10 mouse cellular contexts compared by ENCODE assay signal in the genomic region with DNA sequence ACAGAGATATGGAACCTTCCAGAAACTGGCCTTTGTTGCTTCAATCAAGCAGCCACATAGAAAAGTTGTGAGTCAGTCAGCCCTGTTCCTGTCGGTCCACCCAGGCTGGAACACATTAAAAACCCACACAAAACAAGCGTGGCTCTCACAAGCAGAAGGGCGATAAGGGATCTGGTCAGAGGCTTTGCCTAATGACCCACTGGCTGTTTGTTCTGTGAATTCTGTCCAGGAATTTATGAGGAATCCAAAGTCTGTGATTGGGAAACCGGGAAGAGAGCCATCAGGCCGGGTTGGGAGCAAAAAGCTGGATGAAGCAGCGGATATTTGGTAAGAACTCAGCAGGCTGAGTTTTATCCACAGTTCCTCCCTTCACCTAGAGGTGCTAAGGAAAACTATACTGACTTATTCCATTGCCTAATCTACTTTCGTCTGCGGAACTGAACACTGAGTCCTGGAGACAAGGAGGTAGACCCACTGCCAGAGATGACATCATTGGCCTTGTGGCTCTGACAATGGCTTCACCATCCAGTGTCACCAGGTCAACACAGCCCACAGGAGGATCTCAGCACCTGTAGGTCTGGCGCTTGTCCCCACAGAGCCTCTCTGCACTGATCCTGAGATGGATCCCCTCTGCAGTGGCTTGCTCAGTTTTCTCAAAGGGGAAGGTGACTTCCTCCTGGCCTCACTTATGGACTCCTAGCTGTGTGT.
DNase-seq lines count a peak whose midpoint lies in the region; ATAC-seq lines count a peak whose summit lies in the region.
"Had no signal": no experiment of that assay in that cellular context is flagged by ENCODE, and none has a peak within 500 bp of the region (broad histone marks: within the 10 kb centered on the region; RNA-seq: fewer than 3 reads in every experiment).

No protein-coding gene starts in this region.

- H3K27me3 ChIP-seq in hindbrain, embryonic 10.5 days (ENCODE audit: insufficient read depth, poor library complexity, severe bottlenecking) = no peaks in the 10 kb centered on the region
- no peaks in the 10 kb centered on the region for H3K27me3 ChIP-seq in hindbrain, embryonic 16.5 days (replicated peaks; ENCODE audit: control insufficient read depth, insufficient read depth, low read length)
- no peaks in the 10 kb centered on the region for H3K27me3 ChIP-seq in forebrain, embryonic 10.5 days (ENCODE audit: poor library complexity, severe bottlenecking)
- H3K27me3 ChIP-seq: embryonic facial prominence, embryonic 15.5 days had no signal

- no peak for DNase-seq in hindbrain, embryonic 10.5 days (ENCODE audit: low spot score)
- peak; percentile 62 for DNase-seq in gastrocnemius, postnatal 14 days
- DNase-seq in kidney, adult 9 months = peak; percentile 46
- DNase-seq in lung, postnatal 4 days = peak; percentile 53 to 71
- DNase-seq in neural tube, embryonic 10.5 days (ENCODE audit: extremely low spot score, low spot score) = no peak
- DNase-seq in right cerebral cortex, postnatal 10 days (ENCODE audit: low spot score in 2 of 2) = no peak
- no peak for DNase-seq in forebrain, embryonic 10.5 days (ENCODE audit: extremely low spot score, low spot score)

- no peak overlapping the region for H3K4me2 ChIP-seq in hindbrain, embryonic 16.5 days (ENCODE audit: low read length)
- H3K4me2 ChIP-seq: embryonic facial prominence, embryonic 15.5 days had no signal

- intact Hi-C loops in gastrocnemius, postnatal 14 days (cut with DNase I; ENCODE audit: low total_unique reads) = no loop called here

- no peak overlapping the region for H3K9ac ChIP-seq in hindbrain, embryonic 16.5 days (ENCODE audit: low read depth, low read length)
- H3K9ac ChIP-seq: embryonic facial prominence, embryonic 15.5 days had no signal

- H3K27ac ChIP-seq in hindbrain, embryonic 10.5 days = peak overlapping the region; percentile 8; the same call in 1 of the 2 replicates
- H3K27ac ChIP-seq in hindbrain, embryonic 16.5 days (ENCODE audit: low read depth, low read length) = no peak overlapping the region
- H3K27ac ChIP-seq in forebrain, embryonic 10.5 days = no peak overlapping the region

- no peaks in the 10 kb centered on the region for H3K4me1 ChIP-seq in hindbrain, embryonic 10.5 days (replicated peaks)
- H3K4me1 ChIP-seq in hindbrain, embryonic 16.5 days (ENCODE audit: control insufficient read depth, insufficient read depth, low read depth, low read length) = no peaks in the 10 kb centered on the region
- 0 out of 2 replicates have a peak, but pooled peaks cover 3% of the 10 kb centered on the region for H3K4me1 ChIP-seq in forebrain, embryonic 10.5 days

- H3K4me3 ChIP-seq in hindbrain, embryonic 10.5 days = no peak overlapping the region
- no peak overlapping the region for H3K4me3 ChIP-seq in hindbrain, embryonic 16.5 days (ENCODE audit: low read length)
- H3K4me3 ChIP-seq in forebrain, embryonic 10.5 days = no peak overlapping the region
- H3K4me3 ChIP-seq: embryonic facial prominence, embryonic 15.5 days had no signal

- ATAC-seq in hindbrain, embryonic 16.5 days = no peak
- ATAC-seq: CD4-positive, CD25-positive, alpha-beta regulatory T cell, adult 4 months had no signal

- H3K36me3 ChIP-seq in hindbrain, embryonic 10.5 days = no peaks in the 10 kb centered on the region
- H3K36me3 ChIP-seq in hindbrain, embryonic 16.5 days (ENCODE audit: control insufficient read depth, insufficient read depth, low read length) = no peaks in the 10 kb centered on the region
- no peaks in the 10 kb centered on the region for H3K36me3 ChIP-seq in forebrain, embryonic 10.5 days (replicated peaks)
- H3K36me3 ChIP-seq: embryonic facial prominence, embryonic 15.5 days had no signal

- WGBS in hindbrain, embryonic 10.5 days = 87% methylated on average over 9 of the region's 9 CpGs
- 86% methylated on average over 9 of the region's 9 CpGs for WGBS in hindbrain, embryonic 16.5 days
- 87% methylated on average over 9 of the region's 9 CpGs for WGBS in forebrain, embryonic 10.5 days

- peaks cover 5% of the 10 kb centered on the region; the same call in 1 of the 2 replicates for H3K9me3 ChIP-seq in hindbrain, embryonic 10.5 days
- H3K9me3 ChIP-seq in hindbrain, embryonic 16.5 days (ENCODE audit: control insufficient read depth, low read length) = peaks cover 5% of the 10 kb centered on the region; the same call in 1 of the 2 replicates
- H3K9me3 ChIP-seq in forebrain, embryonic 10.5 days = peaks cover 5% of the 10 kb centered on the region; the same call in 1 of the 2 replicates
- H3K9me3 ChIP-seq: embryonic facial prominence, embryonic 15.5 days had no signal

Comparison
In these comparisons a context has a peak if more than half of its experiments do, and no peak if none do; other contexts are left out.
1. DNase-seq: peak in gastrocnemius, postnatal 14 days (single experiment), kidney, adult 9 months (single experiment) and lung, postnatal 4 days (2 of 2); none in hindbrain, embryonic 10.5 days (single experiment), neural tube, embryonic 10.5 days (single experiment), right cerebral cortex, postnatal 10 days (0 of 2) and forebrain, embryonic 10.5 days (single experiment).